Mouse (Mus musculus) A20 (cell line): ENCODE measurements around the gene Dnajc10.

Source experiments
- DNase-seq: peaks from one replicate; pipeline ENCODE4 v3.0.0-alpha.2; 2011; ENCODE audit warnings: low read depth, low spot score

The Dnajc10 gene

GRCm38 (mm10) chr2:80315242-80316161, at the start of gene Dnajc10:
Dnajc10 (plus strand) TSS chr2:80315466.
- peak; percentile 96 for DNase-seq

- DNase-seq = peak; percentile 89
Observed at GRCm38 (mm10) chr2:80266894-80267293, 48.4 kb upstream of the Dnajc10 start.

- DNase-seq = peak; percentile 68
Observed at GRCm38 (mm10) chr2:80268053-80268452, 47.2 kb upstream of the Dnajc10 start.

- no peak for DNase-seq
Observed at GRCm38 (mm10) chr2:80271431-80271830, 43.8 kb upstream of the Dnajc10 start.

- no peak for DNase-seq
Observed at GRCm38 (mm10) chr2:80273038-80273437, 42.2 kb upstream of the Dnajc10 start.

- peak; percentile 12 for DNase-seq
Observed at GRCm38 (mm10) chr2:80273763-80274162, 41.5 kb upstream of the Dnajc10 start.

- peak; percentile 35 for DNase-seq
Observed at GRCm38 (mm10) chr2:80275136-80275535, 40.1 kb upstream of the Dnajc10 start.

- DNase-seq = peak; percentile 16
Observed at GRCm38 (mm10) chr2:80282214-80282613, 33.1 kb upstream of the Dnajc10 start.

GRCm38 (mm10) chr2:80286397-80286796, 28.9 kb upstream of the Dnajc10 start:
- DNase-seq = no peak

GRCm38 (mm10) chr2:80292172-80292571, 23.1 kb upstream of the Dnajc10 start, which contains the start of gene Prdx6b:
Prdx6b (plus strand) TSS chr2:80292472.
- no peak for DNase-seq

GRCm38 (mm10) chr2:80298334-80298733, 16.9 kb upstream of the Dnajc10 start:
- peak; percentile 79 for DNase-seq

- DNase-seq = no peak
Observed at GRCm38 (mm10) chr2:80300806-80301205, 14.5 kb upstream of the Dnajc10 start.

- DNase-seq = no peak
Observed at GRCm38 (mm10) chr2:80303957-80304356, 11.3 kb upstream of the Dnajc10 start.

- no peak for DNase-seq
Observed at GRCm38 (mm10) chr2:80307701-80308100, 7.6 kb upstream of the Dnajc10 start.

GRCm38 (mm10) chr2:80309775-80310174, 5.5 kb upstream of the Dnajc10 start:
- no peak for DNase-seq

GRCm38 (mm10) chr2:80310772-80311171, 4.5 kb upstream of the Dnajc10 start:
- no peak for DNase-seq

GRCm38 (mm10) chr2:80311350-80311749, 3.9 kb upstream of the Dnajc10 start:
- DNase-seq = no peak

- DNase-seq = peak; percentile 59
Observed at GRCm38 (mm10) chr2:80314201-80314600, 1.1 kb upstream of the Dnajc10 start.

- DNase-seq = peak; percentile 89
Observed at GRCm38 (mm10) chr2:80314854-80315241, 418 bp upstream of the Dnajc10 start.

GRCm38 (mm10) chr2:80322878-80323277, 7.6 kb downstream of the Dnajc10 start:
- DNase-seq = peak; percentile 78

GRCm38 (mm10) chr2:80325779-80326178, 10.5 kb downstream of the Dnajc10 start:
- DNase-seq = no peak

- DNase-seq = no peak
Observed at GRCm38 (mm10) chr2:80327272-80327671, 12.0 kb downstream of the Dnajc10 start.

- DNase-seq = no peak
Observed at GRCm38 (mm10) chr2:80328961-80329653, 13.8 kb downstream of the Dnajc10 start.
